Mouse (Mus musculus): ENCODE results near the gene Vasn. TPM values are rescaled to one million over a fixed set of nuclear protein-coding genes. Genes with fewer than 3 reads are reported as not detected.

Gene Vasn
- total RNA-seq, 2 experiments from 2014 or later, result 2.6 to 3.2 TPM

- no peak for DNase-seq
- intact Hi-C loops (cut with DNase I), result loop anchor here (5.0 to 10.0 kb wide), 2 partner anchors 38 to 301 kb away; no protein-coding TSS in a partner anchor
Measured at GRCm38 (mm10) chr16:4605514-4606131, 34.1 kb upstream of the Vasn start.

DNA sequence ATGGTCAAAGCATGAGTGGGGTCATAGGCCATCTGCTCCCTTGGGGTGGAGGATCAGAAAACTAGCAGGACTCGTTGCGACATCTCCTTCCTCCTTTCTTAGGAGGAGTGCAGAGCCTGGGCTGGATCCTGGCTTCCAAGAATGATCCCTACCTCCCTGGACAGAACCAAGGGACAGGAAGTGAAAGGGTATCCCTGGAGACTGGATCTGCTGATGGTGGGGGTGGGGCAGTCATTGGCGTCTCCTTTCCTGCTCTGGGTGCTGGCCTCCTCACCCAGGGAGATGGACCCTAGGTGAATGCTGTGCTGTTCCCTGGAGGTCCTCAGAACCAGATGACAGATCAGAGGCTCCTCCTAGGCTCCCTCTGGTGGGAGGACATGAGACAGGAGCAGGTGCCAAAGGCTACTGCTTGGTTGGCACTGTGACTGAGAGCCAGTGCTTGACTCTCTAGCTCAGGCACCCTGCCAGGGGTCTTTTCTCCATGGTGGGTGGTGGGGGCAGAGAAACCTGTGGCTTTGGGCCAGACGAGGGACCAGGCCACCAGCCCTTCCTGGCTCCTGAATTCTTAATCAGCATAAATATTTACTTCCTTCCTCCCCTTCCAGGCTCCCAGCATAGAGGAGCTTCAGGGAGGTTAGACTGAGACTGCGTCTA lies 33.2 kb upstream of the Vasn start:
- intact Hi-C loops (cut with DNase I), result loop anchor here (5.0 to 10.0 kb wide), 2 partner anchors 39 to 302 kb away; no protein-coding TSS in a partner anchor
- DNase-seq, result peak; percentile 82

DNA sequence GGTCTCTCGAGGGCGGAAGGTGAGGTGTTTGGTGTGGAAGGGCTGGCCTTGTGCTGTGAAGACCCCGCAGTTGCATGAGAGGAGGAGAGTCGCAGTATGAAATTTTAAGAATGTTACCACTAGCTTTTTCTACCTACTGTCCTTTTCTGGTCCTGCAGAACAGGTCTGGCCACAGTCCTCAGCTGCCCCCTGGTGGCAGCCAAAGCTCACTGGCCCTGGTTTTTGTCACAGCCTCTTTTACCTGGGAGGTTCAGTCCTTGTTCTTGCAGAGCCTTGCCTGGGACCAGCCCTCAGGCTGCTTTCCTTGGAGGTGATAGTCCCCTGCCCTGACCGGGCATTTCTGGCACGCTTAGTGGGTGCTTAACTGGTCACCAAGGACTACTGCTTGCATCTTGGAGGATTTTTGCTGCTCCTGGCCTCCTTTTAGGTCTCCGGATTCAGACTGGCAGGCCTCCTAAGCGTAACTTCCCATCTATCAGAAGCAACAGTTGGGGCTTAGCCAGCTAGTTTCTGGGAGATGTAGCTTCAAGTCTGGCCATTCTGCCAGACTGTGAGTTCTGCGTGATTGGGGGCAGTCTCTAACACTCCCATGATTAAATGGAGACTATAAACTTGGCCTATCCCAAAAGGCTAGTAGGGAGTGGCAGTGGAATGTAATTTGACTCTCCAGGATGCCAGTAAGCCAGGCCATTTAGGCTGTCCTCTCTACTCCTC lies 31.8 kb upstream of the Vasn start:
- intact Hi-C loops (cut with DNase I), result loop anchor here (5.0 to 10.0 kb wide), 2 partner anchors 41 to 303 kb away; no protein-coding TSS in a partner anchor
- peak; percentile 83 for DNase-seq

DNA sequence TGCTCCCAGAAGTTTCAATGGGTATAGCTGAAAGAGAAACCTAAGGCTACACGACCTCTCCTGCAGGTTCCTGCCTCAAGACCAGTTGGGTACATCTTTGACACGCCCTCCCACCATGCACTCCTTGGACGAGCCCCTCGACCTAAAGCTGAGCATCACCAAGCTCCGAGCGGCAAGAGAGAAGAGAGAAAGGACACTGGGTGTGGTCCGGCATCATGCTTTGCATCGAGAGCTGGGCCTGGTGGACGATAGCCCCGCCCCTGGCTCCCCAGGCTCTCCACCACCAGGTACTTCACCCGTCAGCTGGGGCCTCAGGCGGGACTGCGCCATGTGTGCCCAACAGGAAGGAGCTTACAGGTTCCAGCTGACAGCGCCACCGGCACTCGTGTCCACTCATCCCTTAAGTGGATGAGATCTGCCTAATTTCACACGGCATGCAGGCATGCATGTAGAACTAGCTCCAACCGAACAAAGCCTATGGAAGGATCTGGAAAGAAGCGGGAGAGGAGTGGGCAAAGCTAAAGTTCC lies 31.1 kb upstream of the Vasn start:
- no peak for DNase-seq
- intact Hi-C loops (cut with DNase I), result loop anchor here (5.0 to 10.0 kb wide), 2 partner anchors 41 to 304 kb away; no protein-coding TSS in a partner anchor

GRCm38 (mm10) chr16:4611193-4611592 lies 28.5 kb upstream of the Vasn start:
- intact Hi-C loops (cut with DNase I), result no loop called here
- DNase-seq, result no peak

- no peak for DNase-seq
- intact Hi-C loops (cut with DNase I), result no loop called here
Measured at GRCm38 (mm10) chr16:4611676-4612075, 28.1 kb upstream of the Vasn start.

- no peak for DNase-seq
- intact Hi-C loops (cut with DNase I), result no loop called here
Measured at GRCm38 (mm10) chr16:4613736-4614135, 26.0 kb upstream of the Vasn start.

- DNase-seq, result no peak
- intact Hi-C loops (cut with DNase I), result no loop called here
Measured at GRCm38 (mm10) chr16:4614639-4615038, 25.1 kb upstream of the Vasn start.

GRCm38 (mm10) chr16:4615297-4615696 lies 24.4 kb upstream of the Vasn start:
- intact Hi-C loops (cut with DNase I), result no loop called here
- no peak for DNase-seq

DNA sequence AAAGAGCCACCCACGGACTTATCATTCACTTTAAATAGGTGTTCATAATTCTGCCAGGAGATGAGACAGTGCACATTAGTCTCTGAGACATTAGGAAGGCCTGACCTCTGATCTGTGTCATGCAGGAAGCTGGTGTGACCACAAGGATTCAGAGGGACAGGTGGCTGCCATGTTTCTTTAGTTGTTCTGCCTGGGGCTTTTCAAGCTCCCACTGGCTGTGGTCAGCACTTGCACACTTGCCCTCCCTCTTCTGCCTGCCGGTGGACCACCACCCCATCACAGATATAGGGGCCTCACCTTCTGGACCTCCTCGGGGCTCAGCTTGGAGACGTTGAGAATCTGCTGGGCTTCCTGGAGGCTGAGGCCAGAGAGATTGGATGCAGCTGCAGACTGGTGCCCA lies 22.9 kb upstream of the Vasn start:
- no peak for DNase-seq
- intact Hi-C loops (cut with DNase I), result no loop called here

DNA sequence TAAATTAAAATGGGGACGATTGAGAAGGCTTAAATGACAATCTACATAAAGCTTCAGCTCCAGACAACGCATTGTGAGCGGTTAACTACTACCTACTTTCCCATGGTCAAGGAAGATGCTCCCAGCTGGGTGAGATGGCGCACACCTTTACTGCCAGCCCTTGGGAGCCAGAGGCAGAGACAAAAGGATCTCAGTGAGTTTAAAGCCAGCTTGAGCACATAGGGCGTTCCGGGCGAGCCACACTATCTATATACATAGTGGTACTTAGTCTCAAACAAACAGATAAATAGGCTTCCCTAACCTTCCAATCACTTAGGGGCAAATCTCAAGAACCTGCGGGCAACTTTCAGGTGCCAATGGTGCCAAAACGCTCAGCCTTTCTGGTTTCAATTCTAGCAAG lies 15.7 kb upstream of the Vasn start:
- intact Hi-C loops (cut with DNase I), result no loop called here
- no peak for DNase-seq

- intact Hi-C loops (cut with DNase I), result no loop called here
- peak; percentile 92 for DNase-seq
Measured at GRCm38 (mm10) chr16:4624481-4625110, 15.1 kb upstream of the Vasn start, which contains the start of gene Pam16. Pam16 (minus strand) TSS chr16:4624988.

GRCm38 (mm10) chr16:4627105-4627504 lies 12.6 kb upstream of the Vasn start:
- no peak for DNase-seq
- intact Hi-C loops (cut with DNase I), result no loop called here

GRCm38 (mm10) chr16:4628898-4629419 lies 10.8 kb upstream of the Vasn start:
- intact Hi-C loops (cut with DNase I), result no loop called here
- no peak for DNase-seq

GRCm38 (mm10) chr16:4629950-4630349 lies 9.8 kb upstream of the Vasn start:
- intact Hi-C loops (cut with DNase I), result loop anchor here (5.0 kb wide), 1 partner anchor 37 kb away; no protein-coding TSS in a partner anchor
- peak; percentile 84 for DNase-seq

DNA sequence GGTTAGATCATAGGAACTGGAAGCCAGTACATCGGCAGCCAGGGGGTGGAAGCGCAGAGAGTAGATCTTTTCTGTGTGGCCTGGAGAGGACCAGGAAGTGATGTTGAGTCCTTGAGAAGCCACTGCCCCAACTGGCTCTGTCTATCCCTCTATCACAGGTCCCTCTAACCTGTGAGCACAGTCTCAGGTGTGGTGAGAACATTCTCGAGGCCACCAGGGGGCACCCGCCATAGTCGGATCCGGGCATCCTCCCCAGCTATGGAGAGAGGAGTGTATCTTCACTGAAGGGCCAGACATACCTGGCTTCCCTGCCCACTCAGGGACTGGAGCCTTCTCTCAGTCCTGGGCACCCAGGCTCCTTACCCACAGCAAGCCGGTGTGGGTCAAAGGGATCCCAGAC lies 7.7 kb upstream of the Vasn start:
- intact Hi-C loops (cut with DNase I), result loop anchor here (5.0 kb wide), 1 partner anchor 35 kb away; no protein-coding TSS in a partner anchor
- peak; percentile 36 for DNase-seq

DNA sequence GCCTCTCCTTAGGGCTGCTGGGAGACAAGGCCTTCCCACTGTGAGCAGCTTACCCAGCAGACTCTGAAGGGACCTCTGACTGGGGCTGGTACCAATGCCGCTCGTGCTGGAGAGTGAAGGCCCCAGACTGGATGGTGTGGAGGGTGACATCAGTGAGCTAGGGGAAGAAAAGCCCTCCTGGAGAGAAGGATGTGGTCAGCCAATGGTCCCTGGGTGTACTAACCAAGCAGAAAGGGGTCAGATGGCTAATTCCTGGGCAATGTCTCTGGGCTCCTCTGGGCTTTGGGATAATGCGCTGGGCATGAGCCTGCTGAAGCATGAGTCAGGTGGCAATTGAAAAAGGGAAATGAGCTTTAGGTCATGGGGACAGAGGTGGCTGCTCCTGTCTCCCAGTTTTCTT lies 6.1 kb upstream of the Vasn start:
- intact Hi-C loops (cut with DNase I), result loop anchor here (5.0 kb wide), 1 partner anchor 34 kb away; no protein-coding TSS in a partner anchor
- no peak for DNase-seq

- no peak for DNase-seq
- intact Hi-C loops (cut with DNase I), result loop anchor here (5.0 kb wide), 1 partner anchor 33 kb away; no protein-coding TSS in a partner anchor
Measured at GRCm38 (mm10) chr16:4634681-4635080, 5.1 kb upstream of the Vasn start.

DNA sequence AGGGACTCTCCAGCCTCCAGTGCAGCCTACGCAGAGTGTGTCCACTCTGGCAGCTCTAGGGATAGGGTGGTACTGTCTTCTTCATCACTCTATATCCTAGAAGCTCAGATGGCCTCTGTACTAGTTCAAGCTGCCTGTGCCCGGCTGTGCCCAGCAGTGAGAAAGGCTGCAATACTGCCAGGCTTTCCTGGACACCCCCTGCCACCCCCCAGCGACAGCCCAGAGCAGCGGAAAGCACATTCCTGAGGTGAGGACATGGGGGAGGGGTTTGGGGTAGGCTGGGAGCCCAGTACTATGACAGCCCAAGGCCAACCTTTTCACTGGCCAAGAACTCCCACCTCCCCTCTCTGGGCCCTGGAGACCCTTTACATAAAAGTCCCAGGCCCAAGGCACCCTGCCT lies 4.0 kb upstream of the Vasn start:
- DNase-seq, result no peak
- intact Hi-C loops (cut with DNase I), result no loop called here

DNA sequence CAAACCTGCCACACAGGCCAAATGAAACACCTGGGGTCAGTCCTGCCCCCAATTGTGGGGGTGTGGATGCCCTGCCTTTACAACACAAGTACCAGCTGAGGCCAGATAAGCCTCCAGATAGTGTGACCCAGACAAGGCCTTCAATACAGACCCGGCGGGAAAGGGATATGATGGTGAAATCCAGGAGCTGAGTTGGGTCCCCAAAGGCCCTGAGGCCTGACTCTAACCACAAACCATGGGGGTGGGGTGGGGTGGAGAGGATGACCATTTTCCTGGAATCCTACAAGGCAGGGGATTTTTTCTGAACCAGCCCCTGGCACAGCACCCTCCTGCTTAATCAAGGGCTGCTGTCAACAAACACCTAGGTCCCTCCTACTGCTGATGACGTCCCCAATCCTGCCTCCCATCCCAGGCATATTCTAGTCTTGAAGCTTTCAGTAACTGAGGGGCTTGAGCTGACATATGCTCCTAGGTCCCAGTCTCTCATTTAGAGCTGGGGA lies 800 bp upstream of the Vasn start:
- intact Hi-C loops (cut with DNase I), result no loop called here
- DNase-seq, result no peak

Measured in left cerebral cortex, postnatal 4 days (tissue).